Mouse (Mus musculus): Measurements from ENCODE around the gene Rft1. TPM values are rescaled to one million over a fixed set of nuclear protein-coding genes. Genes with fewer than 3 reads are reported as not detected.

The Rft1 gene
- total RNA-seq, 2 experiments from 2014 or later: 11.0 to 12.0 TPM

- intact Hi-C loops (cut with DNase I): loop anchor here (5.0 kb wide), 1 partner anchor 57 kb away; no protein-coding TSS in a partner anchor
- no peak for DNase-seq (ENCODE audit: extremely low spot score in 1 of 2, low spot score in 2 of 2)
Measured at GRCm38 (mm10) chr14:30654691-30655228, 600 bp downstream of the Rft1 start.

- DNase-seq (ENCODE audit: extremely low spot score in 1 of 2, low spot score in 2 of 2): no peak
- intact Hi-C loops (cut with DNase I): no loop called here
Measured at GRCm38 (mm10) chr14:30655531-30655930, 1.4 kb downstream of the Rft1 start.

GRCm38 (mm10) chr14:30666061-30666460 is 11.9 kb downstream of the Rft1 start:
- DNase-seq (ENCODE audit: extremely low spot score in 1 of 2, low spot score in 2 of 2): peak in 1 of 2 experiments; percentile 60
- intact Hi-C loops (cut with DNase I): no loop called here

- peak in 1 of 2 experiments; percentile 17 for DNase-seq (ENCODE audit: extremely low spot score in 1 of 2, low spot score in 2 of 2)
- intact Hi-C loops (cut with DNase I): no loop called here
Measured at GRCm38 (mm10) chr14:30666604-30667003, 12.4 kb downstream of the Rft1 start.

GRCm38 (mm10) chr14:30670161-30670560 is 16.0 kb downstream of the Rft1 start:
- intact Hi-C loops (cut with DNase I): no loop called here
- no peak for DNase-seq (ENCODE audit: extremely low spot score in 1 of 2, low spot score in 2 of 2)

- no peak for DNase-seq (ENCODE audit: extremely low spot score in 1 of 2, low spot score in 2 of 2)
- intact Hi-C loops (cut with DNase I): no loop called here
Measured at GRCm38 (mm10) chr14:30671095-30671985, 17.2 kb downstream of the Rft1 start.

GRCm38 (mm10) chr14:30671986-30672312 is 17.8 kb downstream of the Rft1 start:
- DNase-seq (ENCODE audit: extremely low spot score in 1 of 2, low spot score in 2 of 2): peak; percentile 90 to 91
- intact Hi-C loops (cut with DNase I): loop anchor here (2.0 kb wide), 1 partner anchor 81 kb away; no protein-coding TSS in a partner anchor

GRCm38 (mm10) chr14:30674947-30675346 is 20.8 kb downstream of the Rft1 start:
- intact Hi-C loops (cut with DNase I): no loop called here
- DNase-seq (ENCODE audit: extremely low spot score in 1 of 2, low spot score in 2 of 2): no peak

- intact Hi-C loops (cut with DNase I): no loop called here
- no peak for DNase-seq (ENCODE audit: extremely low spot score in 1 of 2, low spot score in 2 of 2)
Measured at GRCm38 (mm10) chr14:30682131-30682530, 28.0 kb downstream of the Rft1 start.

- intact Hi-C loops (cut with DNase I): no loop called here
Measured at GRCm38 (mm10) chr14:30690685-30691084, 36.5 kb downstream of the Rft1 start.

GRCm38 (mm10) chr14:30692439-30692838 is 38.3 kb downstream of the Rft1 start:
- no peak for DNase-seq (ENCODE audit: extremely low spot score in 1 of 2, low spot score in 2 of 2)
- intact Hi-C loops (cut with DNase I): no loop called here

More at GRCm38 (mm10) chr14:30690685-30691084, 36.5 kb downstream of the Rft1 start:
- DNase-seq (ENCODE audit: extremely low spot score in 1 of 2, low spot score in 2 of 2): no peak

GRCm38 (mm10) chr14:30694786-30695185 is 40.6 kb downstream of the Rft1 start:
- DNase-seq (ENCODE audit: extremely low spot score in 1 of 2, low spot score in 2 of 2): peak in 1 of 2 experiments; percentile 23
- intact Hi-C loops (cut with DNase I): loop anchor here (5.0 kb wide), 1 partner anchor 168 kb away; no protein-coding TSS in a partner anchor

GRCm38 (mm10) chr14:30695609-30696008 is 41.4 kb downstream of the Rft1 start:
- intact Hi-C loops (cut with DNase I): loop anchor here (5.0 kb wide), 1 partner anchor 167 kb away; no protein-coding TSS in a partner anchor
- DNase-seq (ENCODE audit: extremely low spot score in 1 of 2, low spot score in 2 of 2): peak; percentile 73 to 88

- DNase-seq (ENCODE audit: extremely low spot score in 1 of 2, low spot score in 2 of 2): peak; percentile 39 to 45
- intact Hi-C loops (cut with DNase I): loop anchor here (5.0 kb wide), 1 partner anchor 165 kb away; no protein-coding TSS in a partner anchor
Measured at GRCm38 (mm10) chr14:30697407-30698052, 43.4 kb downstream of the Rft1 start.

GRCm38 (mm10) chr14:30699656-30700055 is 45.5 kb downstream of the Rft1 start:
- intact Hi-C loops (cut with DNase I): loop anchor here (5.0 kb wide), 1 partner anchor 163 kb away; no protein-coding TSS in a partner anchor
- peak in 1 of 2 experiments; percentile 59 for DNase-seq (ENCODE audit: extremely low spot score in 1 of 2, low spot score in 2 of 2)

- DNase-seq (ENCODE audit: extremely low spot score in 1 of 2, low spot score in 2 of 2): no peak
- intact Hi-C loops (cut with DNase I): no loop called here
Measured at GRCm38 (mm10) chr14:30702512-30702911, 48.4 kb downstream of the Rft1 start.

GRCm38 (mm10) chr14:30703079-30703478 is 48.9 kb downstream of the Rft1 start:
- intact Hi-C loops (cut with DNase I): no loop called here
- DNase-seq (ENCODE audit: extremely low spot score in 1 of 2, low spot score in 2 of 2): no peak

- DNase-seq (ENCODE audit: extremely low spot score in 1 of 2, low spot score in 2 of 2): no peak
- intact Hi-C loops (cut with DNase I): no loop called here
Measured at GRCm38 (mm10) chr14:30704098-30704855, 50.1 kb downstream of the Rft1 start.

- no peak for DNase-seq (ENCODE audit: extremely low spot score in 1 of 2, low spot score in 2 of 2)
- intact Hi-C loops (cut with DNase I): no loop called here
Measured at GRCm38 (mm10) chr14:30711892-30712291, 57.7 kb downstream of the Rft1 start.
